Mouse (Mus musculus): ENCODE results near the gene B4gat1. TPM values are rescaled to one million over a fixed set of nuclear protein-coding genes. Genes with fewer than 3 reads are reported as not detected.
"Not testable (repeated sequence)": the region's sequence is repeated elsewhere in the genome, so short reads cannot be mapped to it uniquely, and the experiment has no call there.

Gene B4gat1
- polyA plus RNA-seq (2016; fragmentation: Nextera tagmentation; extraction: Ambion mirVana) = 42.8 and 47.8 TPM in 2 replicates

DNA sequence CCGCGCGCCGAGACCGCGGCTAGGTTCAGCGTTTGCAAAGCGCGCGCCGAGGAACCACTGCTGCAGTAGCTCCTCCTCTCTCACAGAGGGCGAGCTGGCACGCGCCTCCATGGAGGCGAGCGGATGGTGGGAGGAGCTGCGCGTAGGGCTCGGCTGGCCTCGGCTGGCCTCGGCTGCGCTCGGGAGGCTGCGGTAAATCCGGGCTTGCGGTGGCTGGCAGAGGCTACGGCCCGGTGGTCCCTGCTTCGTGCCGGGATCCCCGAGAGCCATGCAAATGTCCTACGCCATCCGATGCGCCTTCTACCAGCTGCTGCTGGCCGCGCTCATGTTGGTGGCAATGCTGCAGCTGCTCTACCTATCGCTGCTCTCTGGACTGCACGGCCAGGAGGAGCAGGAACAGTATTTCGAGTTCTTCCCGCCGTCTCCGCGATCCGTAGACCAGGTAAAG is at the start of gene B4gat1, which contains the start of gene AC124502.3:
Gene B4gat1 (plus strand): TSS at position 118 of the 448 bp plus-strand sequence.
Gene AC124502.3 (plus strand): TSS at position 183 of the 448 bp plus-strand sequence.
- Histone ChIP-seq H3K36me3 (peaks cover under 1% of the 10 kb centered on the region), H3K4me3 (peak within 1 kb of the TSS; percentile 85), H3K9me3 (no peaks in the 10 kb centered on the region), H3K27ac (peak within 1 kb of the TSS; percentile 87), H3K4me1 (peaks cover 33% of the 10 kb centered on the region), H3K27me3 (ENCODE audit: insufficient read depth, poor library complexity, severe bottlenecking) (no peaks in the 10 kb centered on the region)
- DNase-seq (ENCODE audit: low spot score) = peak; percentile 95
- under 1% methylated on average over 37 of the region's 44 CpGs for WGBS

DNA sequence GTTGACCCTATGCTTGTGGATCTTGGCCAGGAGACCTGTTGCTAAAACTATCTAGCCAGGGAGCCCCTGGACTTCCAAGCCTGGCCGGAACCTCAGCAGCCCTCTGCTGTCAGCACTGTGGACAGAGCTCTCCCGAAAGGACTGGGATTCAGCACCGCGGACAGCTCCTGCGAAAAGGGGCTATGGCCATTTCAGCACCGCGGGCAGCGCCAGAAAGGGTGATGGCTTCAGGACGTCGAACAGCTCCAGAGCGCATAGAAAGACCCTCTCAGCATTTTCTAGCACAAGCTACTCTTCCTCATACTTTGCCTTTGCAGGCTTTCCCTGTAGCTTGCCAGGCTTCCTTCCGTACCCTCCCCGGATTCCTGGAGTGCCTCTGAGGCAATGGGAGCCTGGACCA is 49.6 kb upstream of the B4gat1 start:
- 4% methylated on average over 13 of the region's 13 CpGs for WGBS
- Histone ChIP-seq H3K27ac (no peak overlapping the region), H3K4me1 (peaks cover 46% of the 10 kb centered on the region), H3K27me3 (ENCODE audit: insufficient read depth, poor library complexity, severe bottlenecking) (peaks cover 66% of the 10 kb centered on the region), H3K9me3 (no peaks in the 10 kb centered on the region), H3K4me3 (no peak overlapping the region), H3K36me3 (peaks cover 11% of the 10 kb centered on the region; the same call in 1 of the 2 replicates)
- DNase-seq (ENCODE audit: low spot score) = peak; percentile 93

DNA sequence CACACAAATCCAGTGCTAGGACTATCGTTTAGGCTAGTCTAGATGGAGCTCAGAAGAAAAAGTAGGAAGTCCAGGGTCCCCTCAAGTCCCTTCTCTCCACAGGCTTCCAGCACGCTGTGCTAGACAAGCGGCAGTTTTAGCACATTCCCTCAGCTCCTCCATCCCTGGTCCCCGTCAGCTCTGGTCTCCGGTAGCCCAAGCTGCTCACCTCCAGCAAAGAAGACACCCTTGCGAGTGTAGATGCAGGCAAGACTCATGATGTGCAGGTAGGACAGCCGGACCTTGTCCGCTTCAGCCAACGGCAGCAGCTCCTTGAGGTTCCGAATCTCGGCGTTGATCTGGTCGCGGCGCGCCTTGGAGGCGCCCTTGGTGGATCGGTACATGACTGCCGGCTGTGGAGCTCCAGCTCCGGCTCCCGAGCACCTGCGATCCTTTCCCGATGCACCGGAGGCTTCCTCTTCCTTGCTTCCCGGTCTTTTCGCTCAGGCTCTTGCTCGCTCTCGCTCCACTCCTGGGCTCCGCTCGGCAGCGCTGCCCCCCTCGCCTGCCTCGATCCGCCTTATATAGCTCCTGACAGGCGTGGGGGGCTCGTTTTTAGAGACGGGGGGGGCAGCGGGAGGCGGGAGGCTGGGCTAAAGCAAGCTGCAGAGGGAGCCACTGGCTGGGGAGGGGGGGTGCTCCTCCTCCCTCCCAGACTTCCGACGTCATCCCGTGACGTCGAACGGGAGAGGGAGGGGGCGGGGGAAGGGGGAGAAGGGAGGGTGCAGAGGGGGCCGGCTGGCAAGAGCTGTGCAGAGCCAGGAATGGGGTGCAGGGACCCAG is 49.0 kb upstream of the B4gat1 start:
- Histone ChIP-seq H3K4me3 (peak overlapping the region; percentile 44; the same call in 1 of the 2 replicates), H3K36me3 (peaks cover 9% of the 10 kb centered on the region; the same call in 1 of the 2 replicates), H3K4me1 (peaks cover 48% of the 10 kb centered on the region), H3K27me3 (ENCODE audit: insufficient read depth, poor library complexity, severe bottlenecking) (peaks cover 60% of the 10 kb centered on the region), H3K27ac (no peak overlapping the region), H3K9me3 (no peaks in the 10 kb centered on the region)
- DNase-seq (ENCODE audit: low spot score) = no peak
- 18% methylated on average over 41 of the region's 47 CpGs for WGBS

DNA sequence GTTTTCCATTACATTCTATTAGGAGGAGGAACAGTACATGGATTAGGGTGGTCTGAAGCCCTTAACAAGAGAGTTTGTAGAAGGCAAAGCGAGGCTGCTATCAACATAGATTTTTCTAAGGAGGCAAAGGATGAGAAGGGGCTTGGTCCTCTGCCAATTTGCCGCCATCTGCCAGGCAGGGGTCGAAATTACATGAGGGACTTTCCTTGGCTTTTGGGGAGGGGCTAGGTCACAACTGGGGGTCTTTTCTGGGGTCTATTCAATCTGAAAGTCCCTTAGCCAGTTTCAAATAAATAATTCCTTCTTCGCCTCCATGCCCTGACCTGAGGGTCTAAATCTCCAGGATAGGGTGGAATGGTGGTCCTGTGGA is 48.4 kb upstream of the B4gat1 start, which contains the start of gene Npas4:
Gene Npas4 (minus strand): TSS at position 61 of the 370 bp plus-strand sequence.
- peak within 1 kb of the TSS; percentile 44 for H3K4me3 ChIP-seq
- H3K27me3 ChIP-seq (ENCODE audit: insufficient read depth, poor library complexity, severe bottlenecking) = peaks cover 54% of the 10 kb centered on the region

DNA sequence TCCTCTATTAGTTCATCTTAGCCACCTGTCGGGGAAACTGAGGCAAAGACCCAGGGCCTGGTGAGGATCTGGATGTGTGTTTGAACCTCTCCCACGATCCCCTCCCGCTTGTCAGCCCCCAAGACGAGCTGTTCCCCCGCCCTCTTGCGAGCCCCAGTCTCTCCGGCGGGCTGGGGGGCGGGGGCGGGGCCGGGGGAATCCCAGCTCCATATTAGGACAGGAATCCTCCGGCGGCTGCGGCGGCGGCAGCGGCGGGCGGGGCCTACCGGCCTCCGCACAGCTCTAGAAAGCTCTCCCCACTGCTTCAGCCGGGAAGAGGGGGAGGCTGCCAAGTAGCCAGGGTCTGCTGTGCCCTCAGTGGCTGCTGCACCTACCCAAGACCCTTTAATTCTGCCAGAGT is 47.9 kb upstream of the B4gat1 start:
- Histone ChIP-seq H3K9me3 (no peaks in the 10 kb centered on the region), H3K27ac (no peak overlapping the region), H3K36me3 (peaks cover 9% of the 10 kb centered on the region; the same call in 1 of the 2 replicates), H3K4me3 (peak overlapping the region; percentile 44), H3K27me3 (ENCODE audit: insufficient read depth, poor library complexity, severe bottlenecking) (peaks cover 49% of the 10 kb centered on the region), H3K4me1 (peaks cover 48% of the 10 kb centered on the region)
- 2% methylated on average over 22 of the region's 22 CpGs for WGBS
- DNase-seq (ENCODE audit: low spot score) = no peak

More for the DNA sequence above, 48.4 kb upstream of the B4gat1 start, which contains the start of gene Npas4:
- no peak for DNase-seq (ENCODE audit: low spot score)
- Histone ChIP-seq H3K27ac (no peak within 1 kb of the TSS), H3K9me3 (no peaks in the 10 kb centered on the region), H3K4me1 (peaks cover 48% of the 10 kb centered on the region), H3K36me3 (peaks cover 9% of the 10 kb centered on the region; the same call in 1 of the 2 replicates)
- 16% methylated on average over 4 of the region's 4 CpGs for WGBS

DNA sequence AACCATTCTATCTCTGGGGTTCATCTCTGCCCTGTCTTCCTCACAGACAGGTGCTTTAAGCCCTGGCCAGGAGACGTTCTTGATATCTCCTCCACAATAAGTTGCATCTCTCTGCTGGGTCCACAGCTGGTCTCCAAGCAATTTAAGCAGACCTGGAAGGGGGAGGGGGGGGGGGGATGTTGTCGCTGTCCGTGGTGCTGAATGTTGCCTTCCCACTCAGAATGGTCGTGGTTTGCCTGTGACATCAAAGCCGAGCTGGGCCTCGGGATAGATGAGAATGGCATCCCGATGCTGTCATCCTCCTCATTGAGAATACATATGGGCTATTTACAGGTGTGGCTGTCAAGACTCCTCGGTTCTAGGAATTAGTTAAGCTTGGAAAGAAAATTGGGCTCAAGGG is 46.3 kb upstream of the B4gat1 start:
- 7% methylated on average over 8 of the region's 8 CpGs for WGBS
- Histone ChIP-seq H3K27ac (peak overlapping the region; percentile 69), H3K4me3 (0 out of 2 replicates have a peak overlapping the region, but pooled peaks have one; percentile 30)

DNA sequence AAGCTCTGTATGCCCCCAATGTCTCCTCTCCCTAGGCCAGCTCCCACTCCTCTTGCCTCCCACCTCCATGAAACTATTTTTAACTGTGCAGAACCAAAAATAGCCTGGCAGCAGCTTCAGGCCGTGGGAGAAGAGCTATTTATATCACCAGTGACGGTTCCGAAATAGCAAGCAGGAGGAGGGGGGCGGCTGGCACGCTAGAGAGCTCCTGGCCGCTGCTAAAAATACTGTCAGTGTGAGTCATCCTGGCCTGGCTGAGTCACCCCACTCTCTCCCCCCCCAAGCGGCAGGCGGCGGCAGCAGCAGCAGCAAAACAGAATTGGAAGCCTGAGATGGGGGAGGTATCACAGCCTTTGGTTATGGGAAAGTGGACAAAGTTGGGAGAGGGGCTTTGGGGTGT is 45.7 kb upstream of the B4gat1 start:
- WGBS = 2% methylated on average over 9 of the region's 9 CpGs
- peak; percentile 93 for DNase-seq (ENCODE audit: low spot score)
- Histone ChIP-seq H3K9me3 (no peaks in the 10 kb centered on the region), H3K27ac (peak overlapping the region; percentile 77), H3K4me3 (peak overlapping the region; percentile 30), H3K27me3 (ENCODE audit: insufficient read depth, poor library complexity, severe bottlenecking) (peaks cover 41% of the 10 kb centered on the region), H3K4me1 (peaks cover 53% of the 10 kb centered on the region), H3K36me3 (no peaks in the 10 kb centered on the region)

More for the DNA sequence above, 46.3 kb upstream of the B4gat1 start:
- DNase-seq (ENCODE audit: low spot score) = no peak
- no peaks in the 10 kb centered on the region for H3K36me3 ChIP-seq
- H3K27me3 ChIP-seq (ENCODE audit: insufficient read depth, poor library complexity, severe bottlenecking) = peaks cover 41% of the 10 kb centered on the region
- no peaks in the 10 kb centered on the region for H3K9me3 ChIP-seq
- peaks cover 52% of the 10 kb centered on the region for H3K4me1 ChIP-seq

DNA sequence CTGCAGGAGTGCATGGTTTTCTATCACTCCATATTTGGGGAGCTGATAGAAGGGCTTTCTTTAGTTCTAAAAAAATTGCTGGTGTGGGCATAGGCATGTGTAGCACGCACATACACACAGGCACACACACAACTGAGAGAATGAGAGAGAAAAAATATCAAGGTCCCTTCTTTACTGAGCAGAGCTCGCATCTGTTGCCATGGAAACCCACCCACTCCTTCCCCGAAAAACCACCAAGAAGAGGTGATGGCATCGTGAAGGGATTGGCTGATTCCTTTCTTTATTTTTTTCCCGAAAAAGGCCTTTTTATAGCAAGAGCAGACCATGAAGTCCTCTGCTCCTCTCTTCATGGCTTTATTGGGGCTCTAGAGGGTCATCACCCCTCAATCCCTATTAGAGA is 44.6 kb upstream of the B4gat1 start:
- H3K4me1 ChIP-seq = peaks cover 57% of the 10 kb centered on the region
- H3K27ac ChIP-seq = 0 out of 2 replicates have a peak overlapping the region, but pooled peaks have one; percentile 77
- H3K36me3 ChIP-seq = no peaks in the 10 kb centered on the region
- H3K4me3 ChIP-seq = no peak overlapping the region
- H3K27me3 ChIP-seq (ENCODE audit: insufficient read depth, poor library complexity, severe bottlenecking) = peaks cover 41% of the 10 kb centered on the region
- H3K9me3 ChIP-seq = no peaks in the 10 kb centered on the region
- 61% methylated on average over 5 of the region's 5 CpGs for WGBS
- no peak for DNase-seq (ENCODE audit: low spot score)

DNA sequence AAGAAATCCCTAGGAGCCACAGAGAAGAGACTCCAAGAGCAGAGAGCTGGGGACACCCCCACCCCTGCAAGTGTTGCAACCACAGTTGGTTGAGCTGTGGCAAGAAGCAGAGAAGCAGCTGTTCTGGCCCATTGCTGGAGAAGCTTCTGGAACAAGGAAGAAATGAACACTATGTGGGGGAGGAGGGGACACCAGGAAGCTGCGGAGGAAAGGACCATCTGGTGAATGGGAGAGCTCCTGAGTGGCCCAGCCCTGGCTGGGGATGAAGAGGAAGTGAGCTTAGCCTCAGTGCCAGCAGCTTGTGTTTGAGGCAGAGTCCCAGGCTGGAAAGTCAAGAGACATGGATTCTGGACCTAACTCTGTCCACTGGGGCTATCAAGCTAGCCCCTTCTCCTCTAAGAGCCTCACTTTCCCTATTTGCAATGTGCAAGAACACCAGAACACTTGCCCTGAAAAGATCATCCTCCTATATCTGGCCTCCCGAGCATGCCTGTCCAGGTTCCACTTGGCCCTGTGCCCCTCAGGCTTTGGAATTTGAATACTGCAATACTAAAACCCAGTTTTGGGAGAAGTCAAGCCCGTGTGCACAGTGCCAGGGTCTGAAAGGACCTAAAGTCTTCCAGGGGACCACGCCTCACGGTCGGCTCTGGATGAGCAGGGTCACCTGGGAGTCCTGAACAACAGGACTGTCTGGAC is 39.0 kb upstream of the B4gat1 start:
- Histone ChIP-seq H3K27ac (peak overlapping the region; percentile 23; the same call in 1 of the 2 replicates), H3K4me3 (peak overlapping the region; percentile 39), H3K9me3 (no peaks in the 10 kb centered on the region), H3K36me3 (no peaks in the 10 kb centered on the region), H3K4me1 (peaks cover 34% of the 10 kb centered on the region), H3K27me3 (ENCODE audit: insufficient read depth, poor library complexity, severe bottlenecking) (0 out of 2 replicates have a peak, but pooled peaks cover 7% of the 10 kb centered on the region)
- no peak for DNase-seq (ENCODE audit: low spot score)
- WGBS = 57% methylated on average over 6 of the region's 6 CpGs

DNA sequence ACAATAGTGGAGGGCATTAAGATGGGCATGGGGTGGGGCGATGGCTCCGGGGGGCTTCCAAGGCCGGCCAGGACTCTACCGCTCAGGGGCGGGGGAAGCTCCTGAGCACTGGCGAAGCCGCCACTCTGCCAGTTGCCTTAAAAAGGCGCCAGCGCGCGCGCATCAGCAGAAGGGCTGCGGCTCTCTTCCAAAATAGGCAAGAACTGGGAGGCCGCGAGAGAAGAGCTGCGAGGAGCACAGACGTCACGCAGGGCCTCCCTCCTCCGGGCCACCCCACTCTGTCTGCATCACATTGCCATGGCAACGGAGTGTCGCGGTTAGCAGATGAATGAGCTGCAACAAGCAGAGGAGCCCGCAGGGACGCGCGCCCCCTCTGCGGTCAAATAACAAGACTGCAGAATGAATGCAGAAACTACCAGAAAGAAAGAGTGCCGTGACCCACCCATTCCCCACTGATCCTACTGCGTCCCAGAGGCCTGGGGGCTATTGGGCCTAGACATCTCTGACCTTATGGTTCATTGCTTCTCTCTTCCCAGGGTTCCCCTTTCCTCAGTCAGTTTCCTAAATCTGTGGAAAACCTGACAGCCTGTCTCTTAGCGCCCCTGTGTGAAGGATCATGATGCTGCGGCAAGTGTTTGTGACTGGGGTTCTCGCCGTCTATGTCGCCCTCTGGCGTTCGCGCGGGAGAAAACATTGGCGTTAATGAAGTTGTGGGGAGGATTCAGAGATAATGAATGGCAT is 36.8 kb upstream of the B4gat1 start:
- peak overlapping the region; percentile 85 for H3K27ac ChIP-seq

DNA sequence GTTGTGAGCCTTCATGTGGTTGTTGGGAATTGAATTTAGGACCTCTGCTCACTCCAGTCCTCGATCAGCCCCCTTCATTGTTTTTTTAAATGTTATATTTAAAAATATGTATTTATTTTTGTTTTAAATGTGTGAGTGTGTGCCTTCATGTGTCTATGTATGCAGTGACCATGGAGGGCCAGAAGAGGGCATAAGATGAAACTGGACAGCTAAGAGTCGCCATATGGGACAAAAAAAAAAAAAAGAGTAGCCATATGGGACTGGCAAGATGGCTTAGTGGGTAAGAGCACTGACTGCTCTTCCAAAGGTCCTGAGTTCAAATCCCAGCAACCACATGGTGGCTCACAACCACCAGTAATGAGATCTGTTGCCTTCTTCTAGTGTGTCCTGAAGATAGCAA is 35.0 kb upstream of the B4gat1 start:
- peaks cover 28% of the 10 kb centered on the region for H3K4me1 ChIP-seq
- not testable (repeated sequence) for DNase-seq (ENCODE audit: low spot score); H3K36me3 ChIP-seq; H3K27ac ChIP-seq; H3K27me3 ChIP-seq (ENCODE audit: insufficient read depth, poor library complexity, severe bottlenecking); H3K4me3 ChIP-seq; H3K9me3 ChIP-seq
- 59% methylated on average over 2 of the region's 2 CpGs for WGBS

More for the DNA sequence above, 36.8 kb upstream of the B4gat1 start:
- Histone ChIP-seq H3K4me1 (peaks cover 34% of the 10 kb centered on the region), H3K4me3 (peak overlapping the region; percentile 51), H3K27me3 (ENCODE audit: insufficient read depth, poor library complexity, severe bottlenecking) (0 out of 2 replicates have a peak, but pooled peaks cover 6% of the 10 kb centered on the region), H3K36me3 (no peaks in the 10 kb centered on the region), H3K9me3 (no peaks in the 10 kb centered on the region)
- whole genome bisulfite sequencing = 2% methylated on average over 39 of the region's 39 CpGs
- peak; percentile 94 for DNase-seq (ENCODE audit: low spot score)

DNA sequence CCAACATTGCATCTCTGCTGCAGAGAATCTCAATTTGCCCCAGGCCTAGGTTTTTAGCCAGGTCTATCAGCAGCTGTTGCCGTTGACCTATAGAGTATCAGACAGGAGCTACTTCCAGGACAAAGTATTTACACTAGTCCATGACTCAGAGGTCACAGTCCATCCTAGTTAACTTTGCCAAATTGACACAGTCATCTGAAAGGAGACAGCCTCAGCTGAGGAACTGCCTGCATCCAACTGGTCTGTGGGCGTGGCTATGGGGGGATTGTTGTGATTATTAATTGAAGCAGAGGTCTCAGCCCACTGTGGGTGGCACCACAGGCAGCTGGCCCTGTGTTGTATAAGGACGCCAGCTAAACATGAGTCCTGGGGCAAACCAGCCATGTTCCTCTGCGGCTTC is 33.7 kb upstream of the B4gat1 start:
- WGBS = 57% methylated on average over 4 of the region's 4 CpGs
- Histone ChIP-seq H3K36me3 (no peaks in the 10 kb centered on the region), H3K4me1 (peaks cover 16% of the 10 kb centered on the region), H3K27me3 (ENCODE audit: insufficient read depth, poor library complexity, severe bottlenecking) (no peaks in the 10 kb centered on the region), H3K9me3 (no peaks in the 10 kb centered on the region), H3K4me3 (no peak overlapping the region), H3K27ac (no peak overlapping the region)
- no peak for DNase-seq (ENCODE audit: low spot score)
